8 mouse cellular contexts compared by ENCODE assay signal in the genomic region with DNA sequence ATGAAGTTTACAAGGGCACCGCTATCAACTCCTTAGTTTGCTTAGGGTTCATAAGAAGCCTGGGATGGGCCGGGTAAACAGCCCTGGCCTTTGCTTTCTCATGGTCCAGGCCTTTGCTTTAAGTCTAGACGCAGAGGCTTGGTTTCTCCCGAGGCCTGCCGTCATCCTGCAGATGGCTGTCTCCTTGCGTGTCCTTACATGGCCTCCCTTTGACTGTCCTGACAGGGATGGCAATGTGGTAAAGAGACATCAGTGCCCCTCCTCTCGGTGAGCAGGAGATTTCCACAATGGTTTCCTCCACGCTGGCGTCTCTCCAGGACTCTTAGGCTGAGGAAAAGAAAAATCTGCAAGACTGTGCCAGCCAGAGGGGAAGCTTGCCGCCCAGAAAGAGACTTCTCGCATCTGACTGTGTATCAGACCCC. TPM values are rescaled to one million over a fixed set of nuclear protein-coding genes. Genes with fewer than 3 reads are reported as not detected.
DNase-seq lines count a peak whose midpoint lies in the region; ATAC-seq and TF ChIP-seq lines count a peak whose summit lies in the region.

No protein-coding gene starts in this region.

- DNase-seq in left cerebral cortex, adult 18-20 months (ENCODE audit: low spot score in 2 of 2), result peak; percentile 40 to 42
- no peak for DNase-seq in left cerebral cortex, adult 11 months (ENCODE audit: low spot score)
- DNase-seq in intestine, embryonic 14.5 days (ENCODE audit: low spot score), result no peak
- peak; percentile 37 for DNase-seq in ovary, postnatal 14 days (ENCODE audit: low spot score)
- DNase-seq in liver, postnatal 0 days, result no peak
- DNase-seq in thymus, adult 18-20 months, result no peak

- no peak for TF ChIP-seq EP300 in liver, postnatal 0 days (IDR thresholded peaks at IDR 0.05; ENCODE audit: low read depth)

- peaks cover 69% of the 10 kb centered on the region for H3K4me1 ChIP-seq in forebrain, embryonic 16.5 days (replicated peaks; ENCODE audit: control insufficient read depth, insufficient read depth, low read length)
- peaks cover 67% of the 10 kb centered on the region for H3K4me1 ChIP-seq in intestine, embryonic 14.5 days (replicated peaks; ENCODE audit: control insufficient read depth, insufficient read depth, low read length)
- peaks cover 78% of the 10 kb centered on the region for H3K4me1 ChIP-seq in limb, embryonic 15.5 days
- no peaks in the 10 kb centered on the region; the same call in 1 of the 2 replicates for H3K4me1 ChIP-seq in liver, postnatal 0 days (ENCODE audit: insufficient read depth)

- peak; percentile 32 for ATAC-seq in forebrain, embryonic 16.5 days
- ATAC-seq in intestine, embryonic 14.5 days (replicated peaks; ENCODE audit: low FRiP score, low TSS enrichment, low read depth), result peak; percentile 46; the same call in 1 of the 2 replicates
- no peak for ATAC-seq in limb, embryonic 15.5 days (ENCODE audit: insufficient number of reproducible peaks, low FRiP score, low TSS enrichment, low read depth)
- ATAC-seq in liver, postnatal 0 days, result no peak

- H3K4me3 ChIP-seq in forebrain, embryonic 16.5 days (replicated peaks; ENCODE audit: low read length), result no peak overlapping the region
- no peak overlapping the region for H3K4me3 ChIP-seq in intestine, embryonic 14.5 days (ENCODE audit: low read depth, low read length)
- no peak overlapping the region for H3K4me3 ChIP-seq in limb, embryonic 15.5 days
- H3K4me3 ChIP-seq in liver, postnatal 0 days (ENCODE audit: low read depth, low read length), result no peak overlapping the region

- no peaks in the 10 kb centered on the region for H3K27me3 ChIP-seq in forebrain, embryonic 16.5 days (replicated peaks; ENCODE audit: control insufficient read depth, insufficient read depth, low read length)
- H3K27me3 ChIP-seq in intestine, embryonic 14.5 days (replicated peaks; ENCODE audit: control insufficient read depth, insufficient read depth, low read length), result no peaks in the 10 kb centered on the region
- no peaks in the 10 kb centered on the region for H3K27me3 ChIP-seq in limb, embryonic 15.5 days
- H3K27me3 ChIP-seq in liver, postnatal 0 days (ENCODE audit: insufficient read depth, low read length), result no peaks in the 10 kb centered on the region

- H3K36me3 ChIP-seq in forebrain, embryonic 16.5 days (ENCODE audit: control insufficient read depth, insufficient read depth), result no peaks in the 10 kb centered on the region
- peaks cover 1% of the 10 kb centered on the region for H3K36me3 ChIP-seq in intestine, embryonic 14.5 days (ENCODE audit: control insufficient read depth, insufficient read depth, low read length)
- H3K36me3 ChIP-seq in limb, embryonic 15.5 days, result no peaks in the 10 kb centered on the region
- no peaks in the 10 kb centered on the region for H3K36me3 ChIP-seq in liver, postnatal 0 days (replicated peaks; ENCODE audit: insufficient read depth, low read length)

- H3K9me3 ChIP-seq in forebrain, embryonic 16.5 days (ENCODE audit: control insufficient read depth, low read length), result no peaks in the 10 kb centered on the region
- no peaks in the 10 kb centered on the region for H3K9me3 ChIP-seq in intestine, embryonic 14.5 days (ENCODE audit: control insufficient read depth, low read length)
- no peaks in the 10 kb centered on the region for H3K9me3 ChIP-seq in limb, embryonic 15.5 days
- H3K9me3 ChIP-seq in liver, postnatal 0 days (ENCODE audit: low read length), result no peaks in the 10 kb centered on the region

- peak overlapping the region; percentile 86 for H3K27ac ChIP-seq in forebrain, embryonic 16.5 days (ENCODE audit: low read length)
- H3K27ac ChIP-seq in intestine, embryonic 14.5 days (ENCODE audit: low read depth), result peak overlapping the region; percentile 24; the same call in 1 of the 2 replicates
- peak overlapping the region; percentile 76 for H3K27ac ChIP-seq in limb, embryonic 15.5 days
- H3K27ac ChIP-seq in liver, postnatal 0 days (ENCODE audit: low read depth), result no peak overlapping the region

- WGBS in forebrain, embryonic 16.5 days, result 15% methylated on average over 11 of the region's 11 CpGs
- 39% methylated on average over 11 of the region's 11 CpGs for WGBS in intestine, embryonic 14.5 days
- WGBS in limb, embryonic 15.5 days, result 22% methylated on average over 11 of the region's 11 CpGs
- WGBS in liver, postnatal 0 days (ENCODE audit: insufficient replicate concordance), result 60% methylated on average over 11 of the region's 11 CpGs

- H3K9ac ChIP-seq in forebrain, embryonic 16.5 days (replicated peaks; ENCODE audit: low read depth, low read length), result peak overlapping the region; percentile 27
- no peak overlapping the region for H3K9ac ChIP-seq in intestine, embryonic 14.5 days (ENCODE audit: low read length)
- no peak overlapping the region for H3K9ac ChIP-seq in limb, embryonic 15.5 days
- no peak overlapping the region for H3K9ac ChIP-seq in liver, postnatal 0 days (replicated peaks)

- TF ChIP-seq CTCF in liver, postnatal 0 days (IDR thresholded peaks at IDR 0.05; ENCODE audit: low read depth), result no peak

- 0 out of 2 replicates have a peak overlapping the region, but pooled peaks have one; percentile 1 for H3K4me2 ChIP-seq in forebrain, embryonic 16.5 days (ENCODE audit: low read length)
- peak overlapping the region; percentile 1; the same call in 1 of the 2 replicates for H3K4me2 ChIP-seq in intestine, embryonic 14.5 days (ENCODE audit: low read length)
- H3K4me2 ChIP-seq in limb, embryonic 15.5 days, result no peak overlapping the region
- no peak overlapping the region for H3K4me2 ChIP-seq in liver, postnatal 0 days (ENCODE audit: low read depth, low read length)

RNA-seq across cellular contexts. Expression of gene Hunk, which starts 36.3 kb away (rescaled TPM):
- 10 to 100 TPM; 13.0 to 16.8 TPM for total RNA-seq in left cerebral cortex, adult 18-20 months (2021)
- 11.2 and 11.5 TPM in 2 replicates for polyA plus RNA-seq in forebrain, embryonic 16.5 days (2015; fragmentation: Nextera tagmentation; extraction: Ambion mirVana)
- polyA plus RNA-seq in intestine, embryonic 14.5 days (2014; fragmentation: Nextera tagmentation; extraction: Ambion mirVana), result 11.0 and 12.2 TPM in 2 replicates
- polyA plus RNA-seq in limb, embryonic 15.5 days (2015; fragmentation: Nextera tagmentation; extraction: Ambion mirVana), result 10.3 and 12.7 TPM in 2 replicates
- 1.1 and 1.2 TPM in 2 replicates for polyA plus RNA-seq in liver, postnatal 0 days (2015; fragmentation: Nextera tagmentation; extraction: Ambion mirVana)

Comparison
In these comparisons a context has a peak if more than half of its experiments do, and no peak if none do; other contexts are left out.
1. DNase-seq: peak in left cerebral cortex, adult 18-20 months (2 of 2) and ovary, postnatal 14 days (single experiment); none in left cerebral cortex, adult 11 months (single experiment), intestine, embryonic 14.5 days (single experiment), liver, postnatal 0 days (single experiment) and thymus, adult 18-20 months (0 of 2).
2. ATAC-seq: peak in forebrain, embryonic 16.5 days (single experiment) and intestine, embryonic 14.5 days (single experiment); none in limb, embryonic 15.5 days (single experiment) and liver, postnatal 0 days (single experiment).
3. H3K4me2 ChIP-seq: peak in forebrain, embryonic 16.5 days (single experiment) and intestine, embryonic 14.5 days (single experiment); none in limb, embryonic 15.5 days (single experiment) and liver, postnatal 0 days (single experiment).